Mouse (Mus musculus): ENCODE measurements around the gene Phlda3.

Phlda3 gene

GRCm38 (mm10) chr1:135760216-135760615 lies 5.7 kb upstream of the Phlda3 start:
- DNase-seq: no peak

- DNase-seq: no peak
Observed at GRCm38 (mm10) chr1:135761728-135762127, 4.2 kb upstream of the Phlda3 start.

GRCm38 (mm10) chr1:135763503-135764205 lies 2.3 kb upstream of the Phlda3 start:
- DNase-seq: no peak

- DNase-seq: no peak
Observed at GRCm38 (mm10) chr1:135764206-135764528, 1.8 kb upstream of the Phlda3 start.

- no peak for DNase-seq
Observed at GRCm38 (mm10) chr1:135766592-135767306, 830 bp downstream of the Phlda3 start.

GRCm38 (mm10) chr1:135767324-135767890 lies 1.5 kb downstream of the Phlda3 start:
- DNase-seq: no peak

- no peak for DNase-seq
Observed at GRCm38 (mm10) chr1:135768400-135768799, 2.5 kb downstream of the Phlda3 start.

- DNase-seq: no peak
Observed at GRCm38 (mm10) chr1:135770237-135770636, 4.3 kb downstream of the Phlda3 start.

- no peak for DNase-seq
Observed at GRCm38 (mm10) chr1:135770896-135771572, 5.1 kb downstream of the Phlda3 start.

- no peak for DNase-seq
Observed at GRCm38 (mm10) chr1:135771573-135771970, 5.7 kb downstream of the Phlda3 start.

GRCm38 (mm10) chr1:135776596-135776995 lies 10.7 kb downstream of the Phlda3 start:
- DNase-seq: no peak

GRCm38 (mm10) chr1:135777046-135777445 lies 11.1 kb downstream of the Phlda3 start:
- DNase-seq: no peak

GRCm38 (mm10) chr1:135778780-135779535 lies 13.0 kb downstream of the Phlda3 start, which contains the start of gene Tnni1:
TSS of gene Tnni1 (plus strand) at chr1:135779434.
- DNase-seq: no peak

- DNase-seq: no peak
Observed at GRCm38 (mm10) chr1:135780649-135781048, 14.7 kb downstream of the Phlda3 start.

- DNase-seq: peak; percentile 85
Observed at GRCm38 (mm10) chr1:135781220-135781619, 15.3 kb downstream of the Phlda3 start.

- DNase-seq: peak; percentile 80
Observed at GRCm38 (mm10) chr1:135782816-135783215, 16.9 kb downstream of the Phlda3 start.

- DNase-seq: peak; percentile 36
Observed at GRCm38 (mm10) chr1:135787799-135788198, 21.9 kb downstream of the Phlda3 start.

GRCm38 (mm10) chr1:135788708-135789107 lies 22.8 kb downstream of the Phlda3 start:
- no peak for DNase-seq

GRCm38 (mm10) chr1:135789815-135790214 lies 23.9 kb downstream of the Phlda3 start:
- DNase-seq: no peak

GRCm38 (mm10) chr1:135792143-135792939 lies 26.4 kb downstream of the Phlda3 start:
- no peak for DNase-seq

- peak; percentile 28 for DNase-seq
Observed at GRCm38 (mm10) chr1:135793370-135794215, 27.7 kb downstream of the Phlda3 start.
